Mouse (Mus musculus) stomach, embryonic 14.5 days (tissue): ENCODE data around the gene Myh7b. TPM values are rescaled to one million over a fixed set of nuclear protein-coding genes. Genes with fewer than 3 reads are reported as not detected.

Experiments
- ATAC-seq: fragments of 200-750 bp; cut with Nextera tagmentation; 2 replicates; pipeline ENCODE4 v1.8.0; 2017; ENCODE audit warnings: low read depth, moderate TSS enrichment; ENCODE audit not compliant: insufficient number of reproducible peaks, insufficient read depth, low FRiP score
- H3K27ac ChIP-seq: fragments of 300-500 bp; sonication (generic); 2 replicates; pipeline ENCODE4 v1.5.1; 2014; ENCODE audit warnings: mild to moderate bottlenecking, low read length, moderate library complexity, mixed read lengths
- H3K27me3 ChIP-seq: fragments of 300-500 bp; sonication (generic); 2 replicates; pipeline ENCODE4 v1.6.1; 2014; ENCODE audit warnings: low read length, control low read depth, mixed read lengths; ENCODE audit not compliant: control insufficient read depth, insufficient read depth
- H3K36me3 ChIP-seq: fragments of 300-500 bp; sonication (generic); 2 replicates; pipeline ENCODE4 v1.6.1; 2014; ENCODE audit warnings: mild to moderate bottlenecking, control low read depth, low read length, moderate library complexity, mixed read lengths; ENCODE audit not compliant: control insufficient read depth, insufficient read depth
- H3K4me1 ChIP-seq: fragments of 300-500 bp; sonication (generic); 2 replicates; pipeline ENCODE4 v1.6.1; 2014; ENCODE audit warnings: low read length, control low read depth, mixed read lengths; ENCODE audit not compliant: control insufficient read depth, insufficient read depth
- H3K4me2 ChIP-seq: fragments of 300-500 bp; sonication (generic); replicated peaks from 2 replicates; pipeline ENCODE4 v1.6.1; 2014; ENCODE audit warnings: low read depth, low read length, control low read depth
- H3K4me3 ChIP-seq: fragments of 300-500 bp; sonication (generic); 2 replicates; pipeline ENCODE4 v1.5.1; 2014; ENCODE audit warnings: low read depth, low read length, control low read depth
- H3K9ac ChIP-seq: fragments of 300-500 bp; sonication (generic); replicated peaks from 2 replicates; pipeline ENCODE4 v1.6.1; 2014; ENCODE audit warnings: low read depth, mild to moderate bottlenecking, control low read depth, low read length, moderate library complexity, mixed read lengths
- H3K9me3 ChIP-seq: fragments of 300-500 bp; sonication (generic); 2 replicates; pipeline ENCODE4 v1.6.1; 2016; ENCODE audit warnings: low read depth, low read length, control low read depth; ENCODE audit not compliant: control insufficient read depth
- WGBS: fragments of 180-500 bp; shearing (Covaris S2); extraction: QIAGEN DNeasy Blood & Tissue Kit; methylation state at CpG from one replicate; pipeline ENCODE4 v1.1.7; 2014; 5-methylcytosine and 5-hydroxymethylcytosine counted together
- polyA plus RNA-seq: library from polyadenylated mRNA; unstranded; fragments of >200 nt; fragmentation: Nextera tagmentation; extraction: Ambion mirVana; gene quantifications from 2 replicates; pipeline ENCODE4 v1.2.1, GENCODE M21; 2014

The Myh7b gene
- polyA plus RNA-seq, 1 experiment from 2014 or later: 0.39 TPM

GRCm38 (mm10) chr2:155652618-155653017 is 41.6 kb downstream of the Myh7b start:
- no peaks in the 10 kb centered on the region for H3K27me3 ChIP-seq
- WGBS: 93% methylated on average over 5 of the region's 5 CpGs
- ATAC-seq: no peak

GRCm38 (mm10) chr2:155655759-155656372 is 44.9 kb downstream of the Myh7b start:
- no peaks in the 10 kb centered on the region for H3K4me1 ChIP-seq
- whole genome bisulfite sequencing: 86% methylated on average over 6 of the region's 6 CpGs
- H3K9ac ChIP-seq: no peak overlapping the region
- no peaks in the 10 kb centered on the region for H3K27me3 ChIP-seq
- H3K4me2 ChIP-seq: no peak overlapping the region
- peaks cover 52% of the 10 kb centered on the region for H3K36me3 ChIP-seq
- H3K4me3 ChIP-seq: no peak overlapping the region
- no peaks in the 10 kb centered on the region for H3K9me3 ChIP-seq
- H3K27ac ChIP-seq: no peak overlapping the region
- ATAC-seq: no peak

More at GRCm38 (mm10) chr2:155652618-155653017, 41.6 kb downstream of the Myh7b start:
- no peak overlapping the region for H3K4me3 ChIP-seq
- H3K27ac ChIP-seq: no peak overlapping the region
- H3K9ac ChIP-seq: no peak overlapping the region
- H3K9me3 ChIP-seq: no peaks in the 10 kb centered on the region
- H3K36me3 ChIP-seq: peaks cover 63% of the 10 kb centered on the region
- H3K4me1 ChIP-seq: no peaks in the 10 kb centered on the region
- H3K4me2 ChIP-seq: no peak overlapping the region

GRCm38 (mm10) chr2:155662390-155662789 is 51.4 kb downstream of the Myh7b start:
- H3K9ac ChIP-seq: no peak overlapping the region
- H3K9me3 ChIP-seq: no peaks in the 10 kb centered on the region
- H3K27me3 ChIP-seq: no peaks in the 10 kb centered on the region
- 91% methylated on average over 5 of the region's 5 CpGs for WGBS
- H3K36me3 ChIP-seq: peaks cover 64% of the 10 kb centered on the region
- ATAC-seq: no peak
- no peak overlapping the region for H3K4me3 ChIP-seq
- no peak overlapping the region for H3K4me2 ChIP-seq
- no peak overlapping the region for H3K27ac ChIP-seq
- no peaks in the 10 kb centered on the region for H3K4me1 ChIP-seq

DNA sequence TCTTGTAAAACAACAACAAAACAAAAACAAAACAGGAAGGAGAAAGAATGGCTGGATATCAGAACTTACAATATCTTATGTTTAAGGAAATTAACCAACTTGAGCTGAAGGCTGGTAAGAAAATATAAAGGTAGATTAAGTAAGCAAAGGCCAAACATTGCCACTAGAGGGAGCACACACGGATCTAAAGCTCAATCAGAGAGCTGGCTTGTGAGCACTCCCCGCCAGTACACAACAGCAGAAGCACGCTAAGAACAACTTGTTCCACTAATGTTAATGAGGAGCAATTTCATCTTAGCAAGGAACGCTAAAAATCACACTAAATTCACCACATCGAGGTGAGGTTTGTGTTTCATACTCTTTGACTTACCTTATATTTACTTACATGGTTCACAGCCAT is 52.1 kb downstream of the Myh7b start:
- H3K4me2 ChIP-seq: no peak overlapping the region
- no peaks in the 10 kb centered on the region for H3K4me1 ChIP-seq
- WGBS: 33% methylated on average over 5 of the region's 5 CpGs
- H3K27ac ChIP-seq: no peak overlapping the region
- no peak overlapping the region for H3K9ac ChIP-seq
- no peaks in the 10 kb centered on the region for H3K27me3 ChIP-seq
- ATAC-seq: no peak
- peaks cover 66% of the 10 kb centered on the region for H3K36me3 ChIP-seq
- no peaks in the 10 kb centered on the region for H3K9me3 ChIP-seq
- H3K4me3 ChIP-seq: no peak overlapping the region

DNA sequence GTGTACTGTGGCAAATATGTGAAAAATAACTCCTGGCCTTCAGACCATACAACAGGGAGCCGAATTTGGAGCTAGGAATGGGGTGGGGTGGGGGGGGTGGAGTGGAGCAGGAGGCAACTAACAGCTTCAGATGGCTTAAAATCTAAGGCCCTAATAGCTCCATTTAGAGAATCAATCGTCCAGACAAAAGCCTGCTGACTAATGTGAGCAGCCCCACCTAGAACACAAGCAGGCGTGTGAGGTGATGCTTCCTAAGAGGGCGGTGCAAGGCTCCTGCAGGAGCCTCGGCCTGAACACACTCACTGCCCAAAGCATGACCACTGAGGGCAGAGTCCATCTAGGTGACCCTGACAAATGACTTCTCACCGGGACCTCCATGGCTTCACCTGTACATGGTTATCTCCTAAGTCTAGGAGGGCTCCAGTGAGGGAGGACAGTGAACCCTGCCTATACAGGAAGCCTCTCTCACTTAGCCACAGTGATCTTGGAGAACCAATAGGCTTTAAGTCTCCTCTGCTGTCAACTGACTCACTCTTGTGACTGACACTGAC is 53.0 kb downstream of the Myh7b start:
- Histone ChIP-seq H3K4me2 (no peak overlapping the region), H3K36me3 (peaks cover 72% of the 10 kb centered on the region), H3K9ac (no peak overlapping the region), H3K4me1 (no peaks in the 10 kb centered on the region), H3K27ac (no peak overlapping the region), H3K4me3 (no peak overlapping the region), H3K9me3 (no peaks in the 10 kb centered on the region), H3K27me3 (no peaks in the 10 kb centered on the region)
- WGBS: 72% methylated on average over 6 of the region's 6 CpGs
- ATAC-seq: no peak

- H3K4me3 ChIP-seq: no peak overlapping the region
- no peaks in the 10 kb centered on the region for H3K4me1 ChIP-seq
- no peaks in the 10 kb centered on the region for H3K9me3 ChIP-seq
- H3K27me3 ChIP-seq: no peaks in the 10 kb centered on the region
- H3K4me2 ChIP-seq: no peak overlapping the region
- peaks cover 64% of the 10 kb centered on the region for H3K36me3 ChIP-seq
- no peak overlapping the region for H3K27ac ChIP-seq
- no peak overlapping the region for H3K9ac ChIP-seq
- 96% methylated on average over 8 of the region's 8 CpGs for WGBS
- ATAC-seq: no peak
Measured at GRCm38 (mm10) chr2:155667881-155668280, 56.9 kb downstream of the Myh7b start.

- Histone ChIP-seq H3K4me3 (no peak overlapping the region), H3K27ac (no peak overlapping the region), H3K9me3 (no peaks in the 10 kb centered on the region), H3K4me1 (no peaks in the 10 kb centered on the region), H3K27me3 (no peaks in the 10 kb centered on the region), H3K36me3 (peaks cover 63% of the 10 kb centered on the region), H3K9ac (no peak overlapping the region), H3K4me2 (no peak overlapping the region)
- ATAC-seq: no peak
- 86% methylated on average over 4 of the region's 4 CpGs for WGBS
Measured at GRCm38 (mm10) chr2:155668461-155668860, 57.4 kb downstream of the Myh7b start.

- Histone ChIP-seq H3K9ac (no peak overlapping the region), H3K27ac (no peak overlapping the region), H3K27me3 (no peaks in the 10 kb centered on the region), H3K36me3 (peaks cover 40% of the 10 kb centered on the region), H3K4me2 (no peak overlapping the region), H3K4me3 (no peak overlapping the region), H3K9me3 (no peaks in the 10 kb centered on the region), H3K4me1 (no peaks in the 10 kb centered on the region)
- 73% methylated on average over 4 of the region's 4 CpGs for WGBS
- no peak for ATAC-seq
Measured at GRCm38 (mm10) chr2:155671236-155671635, 60.2 kb downstream of the Myh7b start.

DNA sequence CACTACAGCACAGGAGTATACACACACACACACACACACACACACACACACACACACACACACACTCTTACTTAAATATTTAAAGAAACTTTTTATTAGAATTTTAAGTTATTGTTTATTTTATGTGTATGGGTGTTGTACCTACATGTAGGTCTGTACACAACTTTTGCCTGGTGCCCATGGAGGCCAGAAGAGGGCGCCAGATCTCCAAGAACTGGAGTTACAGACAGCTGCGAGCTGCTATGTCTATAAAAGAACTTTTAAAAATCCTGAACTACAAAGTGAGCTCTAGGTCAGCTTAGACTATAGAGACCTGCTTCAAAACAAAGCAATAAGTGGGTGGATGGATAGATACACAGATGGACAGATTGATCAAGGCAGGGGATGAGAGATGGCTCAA is 62.5 kb downstream of the Myh7b start:
- no peak overlapping the region for H3K27ac ChIP-seq
- WGBS: 28% methylated on average over 2 of the region's 2 CpGs
- ATAC-seq: no peak

More for the DNA sequence above, 62.5 kb downstream of the Myh7b start:
- H3K4me1 ChIP-seq: no peaks in the 10 kb centered on the region
- no peak overlapping the region for H3K4me3 ChIP-seq
- H3K9ac ChIP-seq: no peak overlapping the region
- no peak overlapping the region for H3K4me2 ChIP-seq
- no peaks in the 10 kb centered on the region for H3K9me3 ChIP-seq
- peaks cover 22% of the 10 kb centered on the region for H3K36me3 ChIP-seq
- H3K27me3 ChIP-seq: no peaks in the 10 kb centered on the region
